Mouse (Mus musculus) stomach, embryonic 16.5 days (tissue): ENCODE measurements at regions not wholly inside any gene's neighbourhood (a gene's known extent, or its start where the extent isn't known, plus 50 kb on each side); places are given as distances from the start of the nearest gene placed in this dataset.
A peak's percentile ranks its signal among the peaks of the same experiment; 100 is the strongest.

Experiments
- ATAC-seq: fragments of 200-750 bp; cut with Nextera tagmentation; 2 replicates; pipeline ENCODE4 v1.8.0; 2017; ENCODE audit warnings: moderate number of reproducible peaks, moderate TSS enrichment; ENCODE audit not compliant: insufficient read depth, low FRiP score
- H3K27ac ChIP-seq: fragments of 300-500 bp; sonication (generic); 2 replicates; pipeline ENCODE4 v1.5.1; 2014; ENCODE audit warnings: low read length
- H3K27me3 ChIP-seq: fragments of 300-500 bp; sonication (generic); 2 replicates; pipeline ENCODE4 v1.6.1; 2014; ENCODE audit warnings: low read length, control low read depth, mixed read lengths; ENCODE audit not compliant: control insufficient read depth, insufficient read depth
- H3K36me3 ChIP-seq: fragments of 300-500 bp; sonication (generic); 2 replicates; pipeline ENCODE4 v1.6.1; 2014; ENCODE audit warnings: low read length; ENCODE audit not compliant: control insufficient read depth, insufficient read depth
- H3K4me1 ChIP-seq: fragments of 300-500 bp; sonication (generic); 2 replicates; pipeline ENCODE4 v1.6.1; 2014; ENCODE audit warnings: low read length, control low read depth, mixed read lengths; ENCODE audit not compliant: control insufficient read depth, insufficient read depth
- H3K4me2 ChIP-seq: fragments of 300-500 bp; sonication (generic); 2 replicates; pipeline ENCODE4 v1.6.1; 2014; ENCODE audit warnings: low read depth, low read length, mixed read lengths
- H3K4me3 ChIP-seq: fragments of 300-500 bp; sonication (generic); replicated peaks from 2 replicates; pipeline ENCODE4 v1.5.1; 2014; ENCODE audit warnings: mild to moderate bottlenecking, low read length
- H3K9ac ChIP-seq: fragments of 300-500 bp; sonication (generic); 2 replicates; pipeline ENCODE4 v1.6.1; 2014; ENCODE audit warnings: low read length
- H3K9me3 ChIP-seq: fragments of 300-500 bp; sonication (generic); replicated peaks from 2 replicates; pipeline ENCODE4 v1.6.1; 2016; ENCODE audit warnings: low read length, control low read depth; ENCODE audit not compliant: control insufficient read depth
- WGBS: fragments of 180-500 bp; shearing (Covaris S2); extraction: QIAGEN DNeasy Blood & Tissue Kit; methylation state at CpG from one replicate; pipeline ENCODE4 v1.1.7; 2014; 5-methylcytosine and 5-hydroxymethylcytosine counted together

GRCm38 (mm10) chr6:147329201-147329600, 65.2 kb upstream of the Pthlh start:
- H3K9me3 ChIP-seq = no peaks in the 10 kb centered on the region
- H3K4me2 ChIP-seq = no peak overlapping the region
- no peak overlapping the region for H3K9ac ChIP-seq
- H3K4me1 ChIP-seq = no peaks in the 10 kb centered on the region
- ATAC-seq = no peak
- no peak overlapping the region for H3K4me3 ChIP-seq
- 74% methylated on average over 5 of the region's 5 CpGs for WGBS
- H3K27me3 ChIP-seq = no peaks in the 10 kb centered on the region
- no peaks in the 10 kb centered on the region for H3K36me3 ChIP-seq
- no peak overlapping the region for H3K27ac ChIP-seq

DNA sequence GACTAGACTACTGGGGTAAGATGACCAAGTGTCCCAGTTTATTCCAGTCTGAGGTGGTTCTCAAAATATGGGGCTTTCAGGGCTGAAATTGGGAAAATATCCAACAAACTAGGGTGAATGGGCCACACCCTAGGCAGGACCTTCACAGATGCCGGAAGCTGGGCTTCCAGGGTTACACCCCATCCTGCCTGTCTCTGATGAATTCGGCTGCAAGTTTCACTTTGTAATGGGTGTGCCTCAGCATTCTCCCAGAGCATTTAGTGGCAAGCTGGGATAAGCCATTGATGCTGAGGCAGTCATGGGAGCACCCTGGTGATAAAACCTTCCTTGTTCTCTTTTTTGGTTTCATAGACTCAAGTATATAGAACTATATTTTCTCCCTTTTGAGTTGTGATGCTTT, 60.4 kb upstream of the Pthlh start:
- H3K36me3 ChIP-seq = no peaks in the 10 kb centered on the region
- no peaks in the 10 kb centered on the region for H3K4me1 ChIP-seq
- no peak overlapping the region for H3K4me3 ChIP-seq
- no peak overlapping the region for H3K27ac ChIP-seq
- no peak for ATAC-seq
- H3K27me3 ChIP-seq = no peaks in the 10 kb centered on the region
- 82% methylated on average over 2 of the region's 2 CpGs for WGBS
- no peak overlapping the region for H3K4me2 ChIP-seq
- no peak overlapping the region for H3K9ac ChIP-seq
- no peaks in the 10 kb centered on the region for H3K9me3 ChIP-seq

DNA sequence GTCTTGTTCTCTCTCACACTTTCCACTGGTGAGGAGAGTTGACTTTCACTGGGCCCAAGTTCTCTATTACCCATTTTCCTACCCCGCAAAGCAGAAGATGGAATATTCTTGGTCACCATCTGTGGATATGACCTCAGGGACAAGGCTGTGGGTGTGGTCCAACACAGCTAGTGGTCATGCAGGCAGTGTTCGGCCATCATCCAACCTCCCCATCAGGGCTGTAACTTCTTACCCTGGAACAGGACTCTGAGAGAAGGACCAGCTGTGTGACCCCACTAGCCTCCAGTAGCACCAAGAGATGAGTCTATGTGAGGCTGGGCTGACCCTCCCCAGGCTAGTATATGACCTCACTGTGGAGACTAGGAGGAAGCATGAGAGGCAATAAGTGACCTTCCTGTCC, 54.1 kb upstream of the Pthlh start:
- no peak for ATAC-seq
- 85% methylated on average over 2 of the region's 2 CpGs for WGBS
- Histone ChIP-seq H3K27me3 (no peaks in the 10 kb centered on the region), H3K4me2 (no peak overlapping the region), H3K27ac (no peak overlapping the region), H3K4me3 (no peak overlapping the region), H3K4me1 (peaks cover 7% of the 10 kb centered on the region; the same call in 1 of the 2 replicates), H3K9ac (no peak overlapping the region), H3K36me3 (no peaks in the 10 kb centered on the region), H3K9me3 (no peaks in the 10 kb centered on the region)

GRCm38 (mm10) chr6:147316702-147317468, 52.9 kb upstream of the Pthlh start:
- Histone ChIP-seq H3K9ac (no peak overlapping the region), H3K27ac (no peak overlapping the region), H3K36me3 (no peaks in the 10 kb centered on the region), H3K4me2 (no peak overlapping the region), H3K4me1 (peaks cover 7% of the 10 kb centered on the region; the same call in 1 of the 2 replicates), H3K27me3 (no peaks in the 10 kb centered on the region), H3K4me3 (no peak overlapping the region), H3K9me3 (no peaks in the 10 kb centered on the region)
- no peak for ATAC-seq
- WGBS = 76% methylated on average over 11 of the region's 11 CpGs

- Histone ChIP-seq H3K4me2 (no peak overlapping the region), H3K27me3 (no peaks in the 10 kb centered on the region), H3K27ac (no peak overlapping the region), H3K9me3 (no peaks in the 10 kb centered on the region), H3K36me3 (no peaks in the 10 kb centered on the region), H3K4me3 (no peak overlapping the region), H3K9ac (no peak overlapping the region), H3K4me1 (peaks cover 7% of the 10 kb centered on the region; the same call in 1 of the 2 replicates)
- no peak for ATAC-seq
- WGBS = 61% methylated on average over 3 of the region's 3 CpGs
Measured at GRCm38 (mm10) chr6:147316140-147316539, 52.2 kb upstream of the Pthlh start.

GRCm38 (mm10) chr6:147315207-147315606, 51.2 kb upstream of the Pthlh start:
- H3K27me3 ChIP-seq = no peaks in the 10 kb centered on the region
- no peak overlapping the region for H3K4me3 ChIP-seq
- 62% methylated on average over 5 of the region's 5 CpGs for WGBS
- no peak overlapping the region for H3K27ac ChIP-seq
- H3K36me3 ChIP-seq = no peaks in the 10 kb centered on the region
- H3K4me1 ChIP-seq = peaks cover 7% of the 10 kb centered on the region; the same call in 1 of the 2 replicates
- peak; percentile 66; the same call in 1 of the 2 replicates for ATAC-seq
- no peak overlapping the region for H3K9ac ChIP-seq
- H3K9me3 ChIP-seq = no peaks in the 10 kb centered on the region
- no peak overlapping the region for H3K4me2 ChIP-seq
